Mouse (Mus musculus): ENCODE measurements around the gene Dhrs7b. TPM values are rescaled to one million over a fixed set of nuclear protein-coding genes. Genes with fewer than 3 reads are reported as not detected.
A peak's percentile ranks its signal among the peaks of the same experiment; 100 is the strongest.
"Not testable (repeated sequence)": the region's sequence is repeated elsewhere in the genome, so short reads cannot be mapped to it uniquely, and the experiment has no call there.

Dhrs7b gene
- polyA plus RNA-seq (2012; rRNA removed), result 19.3 and 19.9 TPM in 2 replicates

DNA sequence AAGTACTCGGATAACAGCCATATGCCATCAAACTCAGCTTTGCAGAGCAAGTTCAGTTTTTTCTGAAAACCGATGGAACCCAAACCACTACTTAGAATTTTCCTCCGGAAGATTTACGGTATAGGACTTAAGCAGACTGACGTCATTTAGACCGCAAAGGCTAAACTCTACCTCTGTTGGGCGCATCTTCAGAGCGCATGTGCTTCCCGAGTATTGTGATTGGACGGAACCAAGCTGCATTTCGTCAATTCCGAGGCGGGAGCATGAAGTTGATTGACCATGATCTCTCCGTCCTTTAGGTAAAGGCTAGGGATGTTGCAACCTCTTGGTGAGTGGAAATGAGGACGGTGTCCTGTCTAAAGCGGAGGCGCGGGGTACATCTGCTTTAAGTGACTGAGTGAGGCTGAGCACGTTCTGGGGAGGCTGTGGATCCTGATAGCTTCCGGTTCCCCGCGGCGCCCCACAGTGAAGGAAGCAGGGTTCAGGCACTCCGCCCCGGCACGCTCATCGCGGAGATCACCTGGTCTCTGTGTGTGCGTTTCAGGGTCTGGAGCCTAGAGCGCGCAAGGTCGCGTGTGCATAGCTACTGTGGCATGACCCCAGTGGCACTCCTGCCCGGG is at the start of gene Dhrs7b:
Gene Dhrs7b (plus strand): TSS at position 199 of the 620 bp plus-strand sequence.
- peak; percentile 91 to 97 for DNase-seq (ENCODE audit: extremely low spot score in 1 of 2, low spot score in 1 of 2)

DNA sequence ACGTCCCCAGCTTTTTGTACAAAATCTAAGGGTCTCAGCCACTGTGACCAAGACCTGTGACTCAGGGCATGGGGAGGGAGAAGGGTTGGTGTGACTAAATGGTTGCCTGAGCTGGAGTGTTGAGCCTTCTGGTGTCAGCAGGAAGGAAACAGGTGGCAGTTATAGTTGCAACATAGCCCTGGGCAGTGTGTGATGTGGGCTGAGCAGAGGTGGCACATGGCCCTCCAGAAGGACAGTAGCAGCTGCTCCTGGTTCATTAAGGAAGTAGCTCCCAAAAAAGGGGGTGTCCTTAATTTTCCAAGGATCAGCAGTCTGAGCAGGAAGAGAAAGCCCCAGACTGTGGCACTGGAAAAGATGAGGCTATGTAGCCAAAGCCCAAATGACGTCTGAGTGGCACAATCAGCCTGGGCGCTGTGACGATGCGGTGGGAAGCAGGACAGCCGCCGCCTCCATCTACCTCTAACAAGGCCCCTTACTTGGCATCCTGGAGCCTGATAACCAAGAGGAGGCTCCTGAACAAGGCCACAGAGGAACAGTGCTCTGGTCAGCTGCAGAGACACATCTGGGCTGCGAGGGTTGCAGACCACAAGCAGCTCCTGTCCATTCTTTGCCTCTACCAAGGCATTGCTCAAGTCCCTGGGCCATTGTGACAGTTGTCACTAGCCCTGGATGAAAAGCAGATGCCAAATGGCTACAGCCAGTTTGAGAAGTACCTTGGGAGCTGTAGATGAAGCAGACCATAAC is 46.1 kb upstream of the Dhrs7b start:
- DNase-seq (ENCODE audit: extremely low spot score in 1 of 2, low spot score in 1 of 2), result no peak

DNA sequence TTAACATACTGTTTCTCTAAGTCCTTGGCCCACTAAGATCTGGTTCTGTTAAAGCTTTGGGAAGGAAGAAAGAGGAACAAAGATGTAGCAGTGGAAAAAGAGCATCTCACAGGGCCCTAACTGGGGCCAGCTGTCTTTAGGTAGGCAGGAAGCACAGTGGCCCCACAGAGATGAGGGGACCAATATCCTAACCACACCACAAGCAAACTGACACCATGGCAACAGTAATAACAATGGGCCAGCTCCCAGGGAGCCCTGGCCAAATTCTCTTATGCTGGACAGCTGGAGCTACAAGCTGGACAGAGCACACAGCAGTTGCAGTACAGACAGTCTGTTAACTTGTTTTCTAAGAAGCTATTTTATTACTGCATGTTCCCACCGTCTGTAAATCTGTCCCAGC is 42.8 kb upstream of the Dhrs7b start:
- DNase-seq (ENCODE audit: extremely low spot score in 1 of 2, low spot score in 1 of 2), result no peak

DNA sequence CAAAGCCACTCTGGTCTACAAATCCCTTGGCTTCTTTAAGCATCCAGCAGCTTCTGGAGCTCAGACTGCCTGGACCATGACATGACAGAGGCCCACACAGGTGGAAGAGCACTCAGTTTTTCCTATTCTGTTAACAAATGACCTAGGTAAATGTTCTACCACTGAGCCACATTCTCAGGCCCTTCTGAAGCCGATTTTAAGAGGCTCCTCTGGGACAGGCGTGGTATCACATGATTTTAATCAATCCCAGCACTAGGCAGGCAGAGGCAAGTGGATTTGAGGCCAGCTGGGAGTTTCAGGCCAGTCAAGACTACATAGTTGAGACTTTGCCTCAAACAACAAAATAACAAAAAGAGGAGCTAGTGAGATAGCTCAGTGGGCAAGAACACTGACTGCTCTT is 40.0 kb upstream of the Dhrs7b start:
- DNase-seq (ENCODE audit: extremely low spot score in 1 of 2, low spot score in 1 of 2), result no peak

DNA sequence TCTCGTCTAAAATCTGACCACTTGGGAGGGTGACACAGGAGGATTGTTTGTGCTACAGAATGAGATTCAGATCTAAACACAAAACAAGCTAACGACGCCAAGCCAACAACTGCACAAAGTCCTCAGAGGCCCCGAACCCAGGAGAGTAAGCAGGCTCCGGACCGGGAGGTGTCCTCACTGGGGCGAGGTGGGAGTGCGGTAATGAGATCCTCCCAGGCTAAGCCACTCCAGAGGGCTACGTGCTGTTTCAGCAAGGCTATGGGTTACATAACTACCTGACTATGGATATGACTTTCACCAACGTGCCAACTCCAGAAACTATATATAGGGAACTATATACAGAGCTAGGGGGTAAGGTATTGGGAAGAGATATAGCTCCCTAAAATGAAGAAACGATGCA is 34.1 kb upstream of the Dhrs7b start:
- no peak for DNase-seq (ENCODE audit: extremely low spot score in 1 of 2, low spot score in 1 of 2)

DNA sequence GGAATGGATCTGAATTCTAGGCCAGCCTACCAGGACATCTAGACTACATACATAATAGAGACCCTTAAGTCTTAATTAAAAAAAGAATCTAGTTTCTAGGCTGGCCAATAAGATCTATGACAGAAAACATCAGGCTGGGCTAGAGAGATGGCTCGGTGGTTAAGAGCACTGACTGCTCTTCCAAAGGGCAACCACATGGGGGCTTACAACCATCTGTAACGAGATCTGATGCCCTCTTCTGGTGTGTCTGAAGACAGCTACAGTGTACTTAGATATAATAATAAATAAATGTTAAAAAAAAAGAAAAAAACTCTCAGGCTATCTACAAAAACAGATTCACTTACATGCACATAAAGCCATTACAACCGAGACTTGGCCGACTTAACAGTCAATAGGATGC is 30.5 kb upstream of the Dhrs7b start:
- no peak for DNase-seq (ENCODE audit: extremely low spot score in 1 of 2, low spot score in 1 of 2)

DNA sequence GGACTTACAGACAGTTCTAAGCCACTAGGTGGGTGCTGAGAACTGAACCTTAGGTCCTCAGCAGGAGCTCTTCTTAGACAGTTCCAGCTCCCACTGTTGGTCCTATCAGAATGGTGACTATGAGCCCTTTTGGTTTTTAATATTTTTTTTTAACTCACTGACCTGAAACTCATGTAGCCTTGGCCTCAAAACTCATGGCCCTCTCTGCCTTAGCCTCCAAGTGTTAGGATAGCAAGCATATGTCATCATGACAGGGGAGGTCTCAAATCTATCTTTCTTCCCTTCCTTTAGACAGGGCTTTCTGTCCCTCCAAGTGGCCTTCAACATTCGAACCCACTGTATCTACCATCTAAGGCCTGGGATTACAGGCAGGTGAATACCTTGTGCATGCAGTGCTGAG is 29.5 kb upstream of the Dhrs7b start:
- DNase-seq (ENCODE audit: extremely low spot score in 1 of 2, low spot score in 1 of 2), result no peak

DNA sequence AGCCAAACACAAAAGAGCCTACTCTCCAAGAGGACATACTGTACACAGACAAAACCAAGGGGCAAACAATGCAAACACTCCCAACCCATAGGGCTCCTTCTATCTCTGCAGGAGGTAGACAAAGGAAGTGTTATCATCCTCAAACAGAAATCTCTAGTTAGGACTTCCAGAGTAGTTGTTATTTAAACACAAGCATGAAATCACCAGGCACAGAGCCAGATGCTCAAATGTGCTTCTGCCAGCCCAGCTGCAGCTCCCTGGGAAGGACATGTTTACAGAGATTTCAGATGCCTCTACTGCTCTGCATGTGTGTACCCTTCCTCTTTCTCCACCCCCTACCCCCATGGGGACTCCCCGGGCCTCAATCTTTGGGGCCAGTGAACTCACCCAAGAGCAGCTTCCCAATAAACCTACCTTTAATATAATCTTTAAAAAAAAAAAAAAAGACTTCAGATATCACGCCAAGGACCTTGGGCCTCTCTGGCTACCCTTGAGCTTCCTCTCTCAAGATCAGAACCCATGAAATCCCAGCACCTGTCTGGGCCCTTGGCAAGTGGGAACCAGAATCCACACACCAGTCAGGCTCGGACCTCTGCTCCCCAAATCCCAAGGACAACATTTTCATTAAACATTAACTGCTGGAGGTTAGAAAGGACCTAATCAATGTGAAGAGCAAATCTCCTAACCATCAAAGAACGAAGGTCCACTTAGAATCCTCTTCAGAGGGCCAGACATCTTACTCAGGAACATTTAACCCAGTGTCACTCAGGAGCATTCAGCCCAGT is 22.0 kb upstream of the Dhrs7b start:
- DNase-seq (ENCODE audit: extremely low spot score in 1 of 2, low spot score in 1 of 2), result peak in 1 of 2 experiments; percentile 52

DNA sequence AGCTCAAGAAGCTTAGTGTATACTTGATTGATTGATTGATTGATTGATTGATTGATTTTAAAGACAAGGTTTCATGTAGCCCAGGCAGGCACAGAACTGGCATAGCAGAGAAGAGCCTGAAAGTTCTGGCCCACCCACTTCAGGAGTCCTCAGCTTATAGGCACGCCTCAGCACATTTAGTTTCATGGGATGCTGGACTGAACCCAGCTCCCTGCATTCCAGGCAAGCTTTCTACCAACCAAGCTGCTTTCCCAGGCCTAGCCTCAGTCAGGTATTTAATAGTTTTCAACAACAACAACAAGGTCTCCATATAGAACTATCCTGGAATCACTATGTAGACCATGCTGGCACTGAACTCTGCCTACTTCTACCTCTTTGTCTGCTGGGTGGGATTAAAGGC is 20.9 kb upstream of the Dhrs7b start:
- no peak for DNase-seq (ENCODE audit: extremely low spot score in 1 of 2, low spot score in 1 of 2)

DNA sequence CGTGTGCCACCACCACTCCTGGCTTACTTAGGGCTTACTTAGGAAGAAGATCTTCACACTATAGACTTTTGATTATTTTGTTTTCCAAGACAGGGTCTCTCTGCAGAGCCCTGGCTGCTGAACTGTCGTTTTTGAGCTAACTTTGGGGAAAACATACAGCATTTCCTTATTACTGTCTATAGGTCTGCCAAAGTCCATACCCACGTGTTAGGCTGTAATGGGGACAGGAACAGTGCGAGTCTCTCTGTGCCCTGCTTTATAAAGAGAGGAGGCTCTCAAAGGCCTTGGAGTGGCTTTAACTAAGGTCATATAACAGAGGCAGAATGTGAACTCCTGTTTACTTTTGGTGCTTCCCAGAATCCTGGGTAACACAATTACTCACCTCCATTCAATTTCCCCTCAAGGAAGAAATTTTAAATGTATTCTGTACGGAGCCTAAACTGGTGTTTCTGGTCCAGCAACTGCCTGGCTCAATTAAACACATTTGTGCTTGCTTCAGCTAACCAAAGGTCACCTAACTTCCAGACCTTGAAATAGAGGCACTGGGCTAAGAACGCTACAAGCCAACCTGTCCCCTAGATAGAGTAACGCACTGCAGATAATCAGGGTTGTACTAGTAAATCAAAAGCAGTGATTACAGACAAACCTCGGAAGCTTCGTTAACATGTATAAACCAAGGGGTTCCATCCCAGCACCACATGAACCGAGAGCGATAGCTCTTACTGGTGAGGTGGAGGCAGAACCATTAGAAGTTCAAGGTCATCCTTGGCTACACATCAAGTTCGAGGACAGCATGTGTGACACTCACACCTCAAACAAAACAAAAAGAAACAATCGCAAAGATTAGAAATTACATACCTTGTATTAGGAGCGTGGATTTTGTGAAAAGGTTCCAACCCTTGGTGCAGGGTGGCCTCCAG is 20.1 kb upstream of the Dhrs7b start:
- DNase-seq (ENCODE audit: extremely low spot score in 1 of 2, low spot score in 1 of 2), result no peak

DNA sequence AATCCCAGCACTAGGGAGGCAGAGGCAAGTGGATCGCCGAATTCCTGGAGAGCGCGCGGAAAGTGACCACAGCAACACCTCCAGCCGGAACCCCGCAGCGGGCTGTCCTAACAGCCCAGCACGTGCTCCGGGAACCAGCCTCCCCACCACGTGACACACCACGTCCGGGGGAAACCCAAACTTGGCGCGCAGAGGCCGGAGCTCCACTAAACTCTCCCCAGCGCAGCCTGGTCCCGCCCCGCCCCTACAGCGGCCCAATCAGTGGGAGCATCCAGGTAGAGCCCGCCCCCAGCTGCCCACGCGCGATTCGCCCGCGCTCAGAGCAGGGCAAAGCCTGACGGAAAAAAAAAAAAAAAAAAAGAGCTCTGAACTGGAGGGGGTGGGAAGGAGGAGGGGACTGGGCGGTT is 19.4 kb upstream of the Dhrs7b start:
- DNase-seq (ENCODE audit: extremely low spot score in 1 of 2, low spot score in 1 of 2), result peak; percentile 79 to 88

DNA sequence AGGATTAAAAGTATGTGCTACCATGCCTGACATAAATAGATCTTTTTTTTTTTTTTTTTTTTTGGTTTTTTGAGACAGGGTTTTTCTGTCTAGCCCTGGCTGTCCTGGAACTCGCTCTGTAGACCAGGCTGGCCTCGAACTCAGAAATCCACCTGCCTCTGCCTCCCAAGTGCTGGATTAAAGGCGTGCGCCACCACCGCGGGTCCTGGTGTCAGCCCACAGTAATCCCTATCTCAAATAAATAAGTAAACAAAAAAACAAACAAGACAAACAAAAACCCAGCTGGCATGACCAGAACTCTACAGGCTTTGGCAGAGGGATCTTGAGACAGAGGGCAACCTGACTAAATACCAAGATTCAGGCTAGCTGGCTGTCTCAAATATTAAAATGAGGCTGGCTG is 18.8 kb upstream of the Dhrs7b start, which contains the start of gene Shmt1:
Gene Shmt1 (minus strand): TSS at position 101 of the 400 bp plus-strand sequence.
- DNase-seq (ENCODE audit: extremely low spot score in 1 of 2, low spot score in 1 of 2), result not testable (repeated sequence)

DNA sequence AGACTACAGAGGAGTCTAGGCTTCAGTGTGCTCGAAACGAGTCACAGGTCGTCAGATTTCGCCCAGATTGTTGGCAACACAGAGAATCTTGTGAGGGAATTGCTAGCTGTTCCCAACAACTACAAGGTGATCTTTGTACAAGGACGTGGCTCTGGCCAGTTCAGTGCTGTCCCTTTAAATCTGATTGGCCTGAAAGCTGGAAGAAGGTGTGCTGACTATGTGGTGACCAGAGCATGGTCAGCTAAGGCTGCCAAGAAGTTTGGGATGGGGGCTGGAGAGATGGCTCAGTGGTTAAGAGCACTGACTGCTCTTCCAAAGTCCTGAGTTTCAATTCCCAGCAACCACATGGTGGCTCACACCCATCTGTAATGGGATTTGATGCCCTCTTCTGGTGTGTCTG is 14.0 kb upstream of the Dhrs7b start:
- no peak for DNase-seq (ENCODE audit: extremely low spot score in 1 of 2, low spot score in 1 of 2)

DNA sequence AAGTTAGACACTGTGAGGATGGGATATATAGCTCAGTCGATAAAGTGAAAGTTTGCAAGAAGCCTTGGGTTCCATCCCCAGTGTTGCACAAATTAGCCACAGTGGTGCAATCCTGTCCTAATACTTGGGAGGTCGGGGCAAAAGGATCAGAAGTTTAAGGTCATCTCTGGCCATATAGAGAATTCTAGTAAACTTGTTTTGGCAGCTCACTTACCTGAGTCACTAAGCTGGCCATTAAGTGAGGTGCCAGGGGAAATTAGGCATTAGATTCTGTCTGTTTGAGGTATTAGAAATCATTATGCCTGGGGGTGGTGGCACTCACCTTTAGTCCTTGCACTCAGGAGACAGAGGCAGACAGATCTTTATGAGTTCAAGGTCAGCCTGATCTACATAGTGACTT is 6.7 kb upstream of the Dhrs7b start:
- no peak for DNase-seq (ENCODE audit: extremely low spot score in 1 of 2, low spot score in 1 of 2)

DNA sequence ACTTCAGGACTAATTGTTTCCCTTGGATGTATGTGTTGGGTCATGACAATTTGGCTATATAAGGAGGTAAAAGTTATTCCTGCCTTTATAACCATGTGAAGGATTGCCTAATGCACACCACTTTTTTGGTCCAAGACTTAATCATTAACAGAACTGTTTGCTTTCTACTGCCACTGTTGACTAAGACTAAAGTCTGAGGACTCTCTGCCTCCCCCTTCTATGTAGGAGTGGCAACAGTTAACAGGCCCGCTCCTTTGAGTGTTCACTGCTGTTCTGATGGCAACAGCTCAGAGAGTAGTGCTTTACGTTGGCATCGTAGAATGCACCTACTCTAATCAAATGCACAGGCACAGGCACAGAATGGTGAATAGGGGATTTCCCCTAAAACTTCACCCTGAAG is 5.2 kb upstream of the Dhrs7b start:
- no peak for DNase-seq (ENCODE audit: extremely low spot score in 1 of 2, low spot score in 1 of 2)

DNA sequence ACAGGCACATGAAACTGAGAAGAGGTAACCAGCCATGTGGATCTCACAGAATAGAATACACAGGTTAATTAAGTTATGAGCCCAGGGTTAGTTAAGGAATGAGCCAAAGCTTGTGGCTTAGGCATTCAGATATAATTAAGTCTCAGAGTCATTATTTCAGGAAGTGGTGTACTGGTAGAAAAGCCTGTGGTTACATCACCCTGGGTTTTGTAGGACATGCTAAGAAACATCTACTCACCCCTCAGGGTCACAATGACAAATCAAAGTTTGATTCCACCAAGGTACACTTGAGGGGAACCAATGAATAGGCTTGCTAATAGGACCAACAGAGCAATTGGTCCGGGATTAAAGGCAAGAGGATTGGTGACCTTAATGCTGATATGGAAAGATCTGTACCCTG is 3.7 kb upstream of the Dhrs7b start:
- DNase-seq (ENCODE audit: extremely low spot score in 1 of 2, low spot score in 1 of 2), result no peak

DNA sequence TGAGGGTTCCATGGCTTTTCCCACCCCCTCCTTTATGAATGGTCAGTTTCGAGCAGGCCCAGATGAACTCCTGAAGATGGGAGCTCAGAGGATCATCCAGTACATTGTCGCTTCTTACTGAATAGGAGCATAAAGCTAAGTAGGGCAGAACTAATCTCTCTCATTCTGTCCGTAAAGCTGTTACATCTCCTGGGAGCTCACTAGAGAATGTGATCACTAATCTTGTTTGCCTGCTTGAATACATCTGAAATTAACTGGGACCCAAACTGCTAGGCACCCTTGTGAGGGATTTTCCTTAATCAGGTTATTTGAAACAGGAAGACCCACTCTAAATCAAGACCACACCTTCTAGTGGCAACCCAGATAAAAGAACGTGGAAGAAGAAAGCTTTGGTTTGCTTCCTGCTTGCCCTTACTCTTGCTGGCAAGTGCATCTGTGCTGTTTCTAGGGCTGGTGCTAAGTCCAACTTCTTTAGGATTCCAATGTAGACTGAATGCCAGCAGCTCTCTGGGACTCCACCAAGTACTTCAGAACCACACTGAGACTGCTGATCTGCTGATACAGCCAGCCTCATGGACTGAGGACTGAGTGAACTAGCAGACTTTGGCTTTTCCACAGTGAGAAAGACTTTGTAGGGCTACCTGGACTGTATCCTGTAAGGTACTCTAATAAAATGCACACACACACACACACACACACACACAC is 3.0 kb upstream of the Dhrs7b start:
- DNase-seq (ENCODE audit: extremely low spot score in 1 of 2, low spot score in 1 of 2), result no peak

DNA sequence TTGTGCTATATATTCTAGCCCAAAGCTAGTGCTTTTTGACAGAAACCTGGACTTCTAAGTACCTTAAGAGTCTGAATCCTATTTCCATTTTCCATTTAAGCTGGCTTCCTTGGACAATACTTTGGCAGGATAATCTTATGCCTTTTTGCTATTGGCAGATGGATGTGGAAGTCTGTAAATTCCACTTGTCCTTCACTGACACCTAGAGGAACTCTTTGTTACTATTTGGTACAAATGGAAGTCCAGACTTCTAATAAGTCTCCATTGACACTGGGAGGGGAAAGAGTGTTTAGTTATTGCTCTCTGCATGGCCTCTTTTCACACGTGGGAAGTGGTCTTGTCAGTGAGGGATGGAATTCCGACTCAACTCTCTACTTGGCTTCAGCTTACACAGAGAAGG is 1.5 kb upstream of the Dhrs7b start:
- no peak for DNase-seq (ENCODE audit: extremely low spot score in 1 of 2, low spot score in 1 of 2)

DNA sequence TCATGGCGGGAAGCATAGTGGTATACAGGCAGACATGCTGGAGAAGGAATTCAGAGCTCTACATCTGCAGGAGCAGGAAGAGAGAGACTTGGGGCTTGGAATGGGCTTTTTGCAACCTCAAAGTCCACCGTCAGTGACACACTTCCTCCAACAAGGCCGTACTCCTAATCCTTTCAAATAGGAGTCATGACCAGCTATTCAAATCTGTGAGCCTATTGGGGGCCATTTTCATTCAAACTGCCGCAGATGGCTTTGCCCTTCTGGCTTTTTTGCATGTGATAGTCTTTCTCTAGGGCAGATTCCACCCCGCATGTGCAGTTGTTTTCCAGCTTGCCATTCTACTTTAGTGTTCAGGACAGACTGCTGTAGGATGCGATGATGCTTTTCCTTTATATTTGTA is 6.5 kb downstream of the Dhrs7b start:
- no peak for DNase-seq (ENCODE audit: extremely low spot score in 1 of 2, low spot score in 1 of 2)

Data from frontal cortex, adult 2 months (tissue).